Mouse (Mus musculus) stomach, embryonic 14.5 days (tissue): ENCODE measurements around the gene Olfr1336. TPM values are rescaled to one million over a fixed set of nuclear protein-coding genes. Genes with fewer than 3 reads are reported as not detected.

ENCODE experiments used
- ATAC-seq: fragments of 200-750 bp; cut with Nextera tagmentation; 2 replicates; pipeline ENCODE4 v1.8.0; 2017; ENCODE audit warnings: low read depth, moderate TSS enrichment; ENCODE audit not compliant: insufficient number of reproducible peaks, insufficient read depth, low FRiP score
- H3K27ac ChIP-seq: fragments of 300-500 bp; sonication (generic); 2 replicates; pipeline ENCODE4 v1.5.1; 2014; ENCODE audit warnings: mild to moderate bottlenecking, low read length, moderate library complexity, mixed read lengths
- H3K27me3 ChIP-seq: fragments of 300-500 bp; sonication (generic); 2 replicates; pipeline ENCODE4 v1.6.1; 2014; ENCODE audit warnings: low read length, control low read depth, mixed read lengths; ENCODE audit not compliant: control insufficient read depth, insufficient read depth
- H3K36me3 ChIP-seq: fragments of 300-500 bp; sonication (generic); 2 replicates; pipeline ENCODE4 v1.6.1; 2014; ENCODE audit warnings: mild to moderate bottlenecking, control low read depth, low read length, moderate library complexity, mixed read lengths; ENCODE audit not compliant: control insufficient read depth, insufficient read depth
- H3K4me1 ChIP-seq: fragments of 300-500 bp; sonication (generic); 2 replicates; pipeline ENCODE4 v1.6.1; 2014; ENCODE audit warnings: low read length, control low read depth, mixed read lengths; ENCODE audit not compliant: control insufficient read depth, insufficient read depth
- H3K4me2 ChIP-seq: fragments of 300-500 bp; sonication (generic); replicated peaks from 2 replicates; pipeline ENCODE4 v1.6.1; 2014; ENCODE audit warnings: low read depth, low read length, control low read depth
- H3K4me3 ChIP-seq: fragments of 300-500 bp; sonication (generic); 2 replicates; pipeline ENCODE4 v1.5.1; 2014; ENCODE audit warnings: low read depth, low read length, control low read depth
- H3K9ac ChIP-seq: fragments of 300-500 bp; sonication (generic); replicated peaks from 2 replicates; pipeline ENCODE4 v1.6.1; 2014; ENCODE audit warnings: low read depth, mild to moderate bottlenecking, control low read depth, low read length, moderate library complexity, mixed read lengths
- H3K9me3 ChIP-seq: fragments of 300-500 bp; sonication (generic); 2 replicates; pipeline ENCODE4 v1.6.1; 2016; ENCODE audit warnings: low read depth, low read length, control low read depth; ENCODE audit not compliant: control insufficient read depth
- WGBS: fragments of 180-500 bp; shearing (Covaris S2); extraction: QIAGEN DNeasy Blood & Tissue Kit; methylation state at CpG from one replicate; pipeline ENCODE4 v1.1.7; 2014; 5-methylcytosine and 5-hydroxymethylcytosine counted together
- polyA plus RNA-seq: library from polyadenylated mRNA; unstranded; fragments of >200 nt; fragmentation: Nextera tagmentation; extraction: Ambion mirVana; gene quantifications from 2 replicates; pipeline ENCODE4 v1.2.1, GENCODE M21; 2014

The Olfr1336 gene
- not detected in 2 replicates for polyA plus RNA-seq

- Histone ChIP-seq H3K4me3 (no peak within 1 kb of the TSS), H3K4me2 (no peak within 1 kb of the TSS), H3K36me3 (no peaks in the 10 kb centered on the region), H3K9ac (no peak within 1 kb of the TSS), H3K27ac (no peak within 1 kb of the TSS), H3K9me3 (no peaks in the 10 kb centered on the region), H3K4me1 (no peaks in the 10 kb centered on the region), H3K27me3 (no peaks in the 10 kb centered on the region)
- ATAC-seq = no peak
These were observed at the start of gene Olfr1336 for GRCm38 (mm10) chr7:6455868-6456267. Gene Olfr1336 (plus strand): TSS chr7:6456168.

- 1% methylated on average over 17 of the region's 17 CpGs for WGBS
- peak; percentile 92 for ATAC-seq
These were observed 45.9 kb upstream of the Olfr1336 start, which contains the start of gene Gm20715 for GRCm38 (mm10) chr7:6410043-6410442. Gene Gm20715 (plus strand): TSS chr7:6410277.

GRCm38 (mm10) chr7:6414626-6415441 is 41.1 kb upstream of the Olfr1336 start:
- no peak overlapping the region for H3K4me2 ChIP-seq
- H3K36me3 ChIP-seq = no peaks in the 10 kb centered on the region
- no peaks in the 10 kb centered on the region for H3K27me3 ChIP-seq
- 7% methylated on average over 20 of the region's 22 CpGs for WGBS
- H3K4me1 ChIP-seq = no peaks in the 10 kb centered on the region
- ATAC-seq = 0 out of 2 replicates have a peak, but pooled peaks have one; percentile 28
- no peak overlapping the region for H3K9ac ChIP-seq
- no peaks in the 10 kb centered on the region for H3K9me3 ChIP-seq
- H3K27ac ChIP-seq = no peak overlapping the region
- no peak overlapping the region for H3K4me3 ChIP-seq

More at GRCm38 (mm10) chr7:6410043-6410442, 45.9 kb upstream of the Olfr1336 start, which contains the start of gene Gm20715:
- no peaks in the 10 kb centered on the region for H3K36me3 ChIP-seq
- H3K9me3 ChIP-seq = no peaks in the 10 kb centered on the region
- no peaks in the 10 kb centered on the region for H3K4me1 ChIP-seq
- H3K27ac ChIP-seq = no peak within 1 kb of the TSS
- no peak within 1 kb of the TSS for H3K4me2 ChIP-seq
- H3K9ac ChIP-seq = no peak within 1 kb of the TSS
- no peaks in the 10 kb centered on the region for H3K27me3 ChIP-seq
- H3K4me3 ChIP-seq = no peak within 1 kb of the TSS

- Histone ChIP-seq H3K4me1 (no peaks in the 10 kb centered on the region), H3K9ac (no peak overlapping the region), H3K27me3 (no peaks in the 10 kb centered on the region), H3K4me3 (no peak overlapping the region), H3K36me3 (no peaks in the 10 kb centered on the region), H3K4me2 (no peak overlapping the region), H3K9me3 (no peaks in the 10 kb centered on the region), H3K27ac (no peak overlapping the region)
- ATAC-seq = no peak
- 13% methylated on average over 8 of the region's 8 CpGs for WGBS
These were observed 40.6 kb upstream of the Olfr1336 start for GRCm38 (mm10) chr7:6415442-6415787.

GRCm38 (mm10) chr7:6419894-6420293 is 36.1 kb upstream of the Olfr1336 start:
- Histone ChIP-seq H3K27me3 (no peaks in the 10 kb centered on the region), H3K36me3 (no peaks in the 10 kb centered on the region), H3K4me2 (no peak overlapping the region), H3K4me3 (no peak overlapping the region), H3K9ac (no peak overlapping the region), H3K4me1 (no peaks in the 10 kb centered on the region), H3K9me3 (no peaks in the 10 kb centered on the region), H3K27ac (no peak overlapping the region)
- no peak for ATAC-seq
- 69% methylated on average over 6 of the region's 6 CpGs for WGBS

- no peak overlapping the region for H3K4me3 ChIP-seq
- no peak overlapping the region for H3K4me2 ChIP-seq
- no peaks in the 10 kb centered on the region for H3K27me3 ChIP-seq
- H3K4me1 ChIP-seq = no peaks in the 10 kb centered on the region
- no peak for ATAC-seq
- peaks cover 4% of the 10 kb centered on the region; the same call in 1 of the 2 replicates for H3K9me3 ChIP-seq
- WGBS = 87% methylated on average over 3 of the region's 3 CpGs
- H3K36me3 ChIP-seq = no peaks in the 10 kb centered on the region
- H3K27ac ChIP-seq = no peak overlapping the region
- H3K9ac ChIP-seq = no peak overlapping the region
These were observed 26.6 kb upstream of the Olfr1336 start for GRCm38 (mm10) chr7:6429381-6429780.

- Histone ChIP-seq H3K27ac (no peak overlapping the region), H3K4me2 (no peak overlapping the region), H3K9ac (no peak overlapping the region), H3K4me3 (no peak overlapping the region), H3K36me3 (no peaks in the 10 kb centered on the region), H3K4me1 (no peaks in the 10 kb centered on the region), H3K27me3 (no peaks in the 10 kb centered on the region), H3K9me3 (peaks cover 4% of the 10 kb centered on the region; the same call in 1 of the 2 replicates)
- WGBS = 36% methylated on average over 2 of the region's 2 CpGs
- ATAC-seq = no peak
These were observed 25.6 kb upstream of the Olfr1336 start for GRCm38 (mm10) chr7:6430342-6430741.

- Histone ChIP-seq H3K36me3 (no peaks in the 10 kb centered on the region), H3K27me3 (no peaks in the 10 kb centered on the region), H3K4me1 (no peaks in the 10 kb centered on the region), H3K4me2 (no peak within 1 kb of the TSS), H3K4me3 (no peak within 1 kb of the TSS), H3K9ac (no peak within 1 kb of the TSS), H3K9me3 (no peaks in the 10 kb centered on the region), H3K27ac (no peak within 1 kb of the TSS)
- ATAC-seq = no peak
- WGBS = 77% methylated on average over 3 of the region's 3 CpGs
These were observed 17.6 kb upstream of the Olfr1336 start, which contains the start of gene Olfr1344 for GRCm38 (mm10) chr7:6438388-6438787. Gene Olfr1344 (plus strand): TSS chr7:6438688.
